Mouse (Mus musculus): ENCODE results near the gene Mras.

The Mras gene

GRCm38 (mm10) chr9:99411785-99412184, 25.4 kb downstream of the Mras start:
- no peak for DNase-seq (ENCODE audit: low read depth)

- no peak for DNase-seq (ENCODE audit: low read depth)
Measured at GRCm38 (mm10) chr9:99411093-99411492, 26.1 kb downstream of the Mras start.

- DNase-seq (ENCODE audit: low read depth), result no peak
Measured at GRCm38 (mm10) chr9:99409280-99409679, 27.9 kb downstream of the Mras start.

GRCm38 (mm10) chr9:99401288-99401974, 35.8 kb downstream of the Mras start:
- no peak for DNase-seq (ENCODE audit: low read depth)

GRCm38 (mm10) chr9:99400781-99401180, 36.4 kb downstream of the Mras start:
- no peak for DNase-seq (ENCODE audit: low read depth)

GRCm38 (mm10) chr9:99397056-99397815, 39.9 kb downstream of the Mras start:
- no peak for DNase-seq (ENCODE audit: low read depth)

GRCm38 (mm10) chr9:99394366-99394765, 42.8 kb downstream of the Mras start:
- no peak for DNase-seq (ENCODE audit: low read depth)

- DNase-seq (ENCODE audit: low read depth), result no peak
Measured at GRCm38 (mm10) chr9:99393146-99393545, 44.0 kb downstream of the Mras start.

- DNase-seq (ENCODE audit: low read depth), result no peak
Measured at GRCm38 (mm10) chr9:99391557-99391956, 45.6 kb downstream of the Mras start.

GRCm38 (mm10) chr9:99390716-99391115, 46.5 kb downstream of the Mras start:
- DNase-seq (ENCODE audit: low read depth), result no peak

GRCm38 (mm10) chr9:99390201-99390600, 47.0 kb downstream of the Mras start:
- no peak for DNase-seq (ENCODE audit: low read depth)

GRCm38 (mm10) chr9:99389506-99389905, 47.7 kb downstream of the Mras start:
- DNase-seq (ENCODE audit: low read depth), result no peak

- DNase-seq (ENCODE audit: low read depth), result no peak
Measured at GRCm38 (mm10) chr9:99388856-99389255, 48.3 kb downstream of the Mras start.

GRCm38 (mm10) chr9:99388078-99388477, 49.1 kb downstream of the Mras start:
- DNase-seq (ENCODE audit: low read depth), result no peak

- DNase-seq (ENCODE audit: low read depth), result no peak
Measured at GRCm38 (mm10) chr9:99382556-99382955, 54.6 kb downstream of the Mras start.

GRCm38 (mm10) chr9:99379194-99379593, 58.0 kb downstream of the Mras start:
- no peak for DNase-seq (ENCODE audit: low read depth)

GRCm38 (mm10) chr9:99376591-99377418, 60.4 kb downstream of the Mras start:
- peak; percentile 55 for DNase-seq (ENCODE audit: low read depth)

GRCm38 (mm10) chr9:99368431-99368830, 68.8 kb downstream of the Mras start:
- no peak for DNase-seq (ENCODE audit: low read depth)

GRCm38 (mm10) chr9:99365906-99366305, 71.3 kb downstream of the Mras start:
- no peak for DNase-seq (ENCODE audit: low read depth)

- no peak for DNase-seq (ENCODE audit: low read depth)
Measured at GRCm38 (mm10) chr9:99363076-99363475, 74.1 kb downstream of the Mras start.

GRCm38 (mm10) chr9:99361946-99362345, 75.2 kb downstream of the Mras start:
- no peak for DNase-seq (ENCODE audit: low read depth)

- no peak for DNase-seq (ENCODE audit: low read depth)
Measured at GRCm38 (mm10) chr9:99359012-99359411, 78.2 kb downstream of the Mras start.

Measured in naive thymus-derived CD4-positive, alpha-beta T cell, adult 2 months (primary cell).